Mouse (Mus musculus) ES-E14 (cell line): ENCODE data around the gene Rpusd3.

ENCODE experiments used
- CHD2 ChIP-seq: IDR thresholded peaks from 2 replicates; pipeline ENCODE4 v1.6.1; 2014; ENCODE audit warnings: mild to moderate bottlenecking, low read depth, low read length, inconsistent platforms
- HCFC1 ChIP-seq: IDR thresholded peaks from 2 replicates; pipeline ENCODE4 v1.6.1; 2012; ENCODE audit warnings: low read length, inconsistent platforms, borderline replicate concordance; ENCODE audit not compliant: insufficient read depth
- ZC3H11A ChIP-seq: IDR thresholded peaks from 2 replicates; pipeline ENCODE4 v1.6.1; 2012; ENCODE audit warnings: low read depth, mild to moderate bottlenecking, inconsistent platforms, low read length, borderline replicate concordance

DNA sequence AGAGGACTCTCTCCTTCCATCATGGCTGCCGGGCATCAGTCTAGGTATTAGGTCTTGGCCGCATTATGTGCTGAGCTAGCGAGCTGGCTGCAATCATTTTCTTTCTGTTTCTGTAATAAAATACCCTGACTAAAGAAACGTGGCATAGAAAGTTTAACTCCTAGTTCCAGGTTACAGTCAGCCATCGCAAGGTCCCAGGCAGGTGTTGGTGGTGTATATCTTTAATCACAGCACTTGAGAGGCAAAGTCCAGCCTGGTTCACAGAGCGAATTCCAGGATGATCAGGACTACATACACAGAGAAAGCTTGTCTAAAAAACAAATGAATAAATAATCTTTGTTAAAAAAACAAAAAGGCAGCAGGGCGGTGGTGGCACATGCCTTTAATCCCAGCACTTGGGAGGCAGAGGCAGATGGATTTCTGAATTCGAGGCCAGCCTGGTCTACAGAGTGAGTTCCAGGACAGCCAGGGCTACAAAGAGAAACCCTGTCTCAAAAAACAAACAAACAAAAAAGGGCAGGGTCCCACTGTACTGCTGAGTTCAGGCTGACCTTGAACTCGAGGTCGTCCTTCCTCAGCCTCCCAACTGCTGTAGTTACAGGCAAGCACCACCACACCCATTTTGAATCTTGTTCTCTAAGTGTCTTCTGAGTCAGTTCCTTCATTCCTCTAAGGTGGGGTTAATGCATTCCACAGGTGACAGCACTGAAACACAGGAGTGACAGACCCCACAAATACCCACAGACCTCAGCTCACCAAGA lies 22.7 kb downstream of the Rpusd3 start:
- no peak for TF ChIP-seq CHD2
- no peak for TF ChIP-seq ZC3H11A
- no peak for TF ChIP-seq HCFC1
